Mouse (Mus musculus) frontal cortex, postnatal 10 days (tissue): ENCODE measurements around the gene Dner.

ENCODE experiments used
- DNase-seq, 2 experiments: peaks; one replicate each; pipeline ENCODE4 v3.0.0; 2022; ENCODE audit warnings: low spot score in 2 of 2, mixed read lengths in 1 of 2

The Dner gene

GRCm38 (mm10) chr1:84695517-84696411, at the start of gene Dner:
TSS of gene Dner (minus strand) at chr1:84696221.
- peak; percentile 68 to 77 for DNase-seq

DNA sequence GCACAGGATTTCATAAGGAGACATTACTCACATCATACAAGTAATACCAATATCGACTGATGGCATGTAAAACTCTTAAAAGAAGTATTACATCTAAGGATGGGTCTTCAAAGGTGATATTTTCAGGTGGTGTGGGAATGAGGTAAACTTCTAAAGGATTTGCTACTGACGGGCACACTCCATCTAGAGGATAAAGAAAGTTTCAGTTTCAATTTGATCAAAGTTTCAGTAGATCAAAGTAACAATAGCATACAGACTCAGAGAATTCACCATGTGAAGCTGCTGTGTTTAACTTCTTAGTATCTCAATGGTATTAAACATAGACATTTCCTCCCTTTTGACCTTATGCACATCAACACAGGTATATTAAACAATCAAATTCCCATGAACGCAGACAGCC, 46.1 kb upstream of the Dner start:
- DNase-seq = no peak

DNA sequence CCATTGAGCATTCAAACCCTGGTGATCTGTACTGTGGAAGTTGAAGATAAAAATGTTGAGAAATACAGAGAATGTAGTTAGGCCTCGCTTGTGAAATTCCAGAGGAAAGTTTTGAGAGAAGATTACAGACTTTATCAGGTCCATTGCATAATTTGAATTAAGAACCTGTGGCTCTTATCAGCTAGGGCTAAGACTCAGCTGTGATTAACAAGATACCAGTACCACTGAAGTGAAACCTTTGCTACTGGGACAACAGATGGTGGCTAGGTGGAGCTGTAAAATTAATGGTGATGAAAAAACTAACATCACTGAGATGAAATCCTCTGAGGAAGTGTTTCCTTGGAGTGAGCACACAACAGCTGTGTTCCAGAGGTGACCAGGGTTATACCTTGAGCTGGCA, 44.1 kb upstream of the Dner start:
- DNase-seq = no peak

DNA sequence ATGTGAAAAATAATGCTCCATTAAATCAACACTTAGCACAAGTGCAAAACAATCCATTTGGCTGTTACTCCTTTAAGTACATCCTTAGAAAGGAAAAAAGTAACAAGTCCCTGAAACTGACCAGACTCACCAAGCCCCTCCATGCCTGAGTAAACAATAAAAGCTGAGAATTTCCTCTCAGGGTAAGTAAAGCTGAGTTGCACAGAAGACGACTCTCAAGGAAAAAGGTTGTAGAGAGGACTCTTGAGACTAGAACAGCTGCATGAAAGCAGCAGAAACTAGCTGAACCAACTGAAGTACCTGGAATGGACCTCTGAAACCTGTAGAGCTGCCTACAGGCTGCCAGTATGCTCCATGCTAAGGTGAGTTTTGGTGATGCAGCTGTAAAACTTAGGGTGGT, 41.1 kb upstream of the Dner start:
- DNase-seq = no peak

GRCm38 (mm10) chr1:84733799-84734198, 37.8 kb upstream of the Dner start:
- no peak for DNase-seq

- no peak for DNase-seq
Observed at GRCm38 (mm10) chr1:84731763-84732162, 35.7 kb upstream of the Dner start.

DNA sequence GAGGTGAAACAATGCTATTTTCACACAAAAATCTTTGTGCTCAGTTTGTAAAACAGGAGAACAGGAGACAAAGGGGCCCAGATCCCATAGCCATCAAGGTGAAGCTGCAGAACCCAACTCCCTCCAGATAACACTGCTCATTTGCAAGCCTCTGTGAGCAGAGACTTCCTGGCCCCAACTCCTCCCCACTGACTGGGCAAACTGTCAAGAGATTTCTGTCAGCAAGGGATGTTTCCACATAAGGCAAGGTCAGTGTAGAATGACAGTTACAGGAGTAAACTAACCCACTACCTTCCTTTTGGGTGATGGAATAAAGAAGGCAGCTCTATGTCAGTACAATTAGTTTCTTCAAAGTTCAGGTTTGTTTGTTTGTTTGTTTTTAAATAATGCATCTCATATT, 26.8 kb upstream of the Dner start:
- no peak for DNase-seq

DNA sequence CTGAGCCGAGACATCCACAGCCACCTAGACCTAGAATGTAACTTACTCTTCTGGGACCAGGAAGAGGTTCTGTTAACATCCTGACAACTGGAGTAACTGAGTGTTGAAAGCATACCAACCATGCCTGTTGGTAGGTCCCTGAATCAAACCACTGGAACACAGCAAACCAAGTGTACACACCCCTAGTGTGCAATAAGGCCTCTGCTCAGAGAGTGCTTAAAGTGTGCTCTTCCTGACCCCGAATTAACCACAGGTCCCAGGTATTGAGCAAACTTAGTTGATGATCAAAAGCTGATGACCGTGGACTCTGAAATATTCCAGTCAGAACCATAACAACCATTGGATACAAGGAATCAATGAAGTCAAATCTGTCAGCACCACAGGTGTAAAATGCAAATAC, 26.4 kb upstream of the Dner start:
- DNase-seq = no peak

- DNase-seq = no peak
Observed at GRCm38 (mm10) chr1:84721942-84722341, 25.9 kb upstream of the Dner start.

GRCm38 (mm10) chr1:84709810-84710785, 14.1 kb upstream of the Dner start:
- peak; percentile 70 to 77 for DNase-seq

- DNase-seq = no peak
Observed at GRCm38 (mm10) chr1:84709406-84709805, 13.4 kb upstream of the Dner start.

DNA sequence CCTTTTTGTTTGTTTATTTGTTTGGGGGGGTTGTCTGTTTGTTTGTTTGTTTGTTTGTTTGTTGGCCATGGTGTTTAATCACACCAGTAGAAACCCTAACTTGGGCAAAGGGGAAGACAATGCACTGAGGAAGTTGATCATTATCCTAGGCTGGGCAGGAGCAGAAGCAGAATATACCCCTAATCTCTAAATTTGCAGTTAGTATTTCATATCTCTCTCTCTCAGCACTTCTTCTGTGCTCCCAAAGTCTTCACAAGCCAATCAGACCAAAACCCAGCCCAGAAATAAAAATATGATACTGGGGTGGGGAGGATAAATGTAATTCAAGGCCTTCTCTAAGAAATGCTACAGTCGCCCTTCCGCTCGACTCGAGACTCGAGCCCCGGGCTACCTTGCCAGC, 4.2 kb upstream of the Dner start:
- DNase-seq = no peak

DNA sequence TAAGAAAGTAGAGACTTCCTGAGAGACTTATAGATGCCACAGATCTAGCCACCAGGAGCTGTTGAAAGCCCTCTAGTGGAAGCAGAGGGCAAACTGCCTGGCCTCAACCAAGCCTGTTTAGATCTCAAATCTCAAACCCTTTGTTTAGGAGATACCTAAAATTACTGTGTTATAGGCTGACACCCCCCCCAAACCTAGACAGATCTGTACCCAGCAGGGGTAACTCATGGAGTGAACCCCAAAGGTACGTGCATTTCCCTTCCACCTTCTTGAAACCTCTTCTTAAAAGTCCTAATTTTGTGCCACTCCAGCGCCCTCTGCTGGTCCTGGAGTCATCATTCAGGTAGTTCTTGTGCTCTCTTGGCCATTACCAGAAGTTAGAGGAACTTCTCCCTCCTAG, 1.1 kb upstream of the Dner start:
- peak; percentile 39 to 74 for DNase-seq

DNA sequence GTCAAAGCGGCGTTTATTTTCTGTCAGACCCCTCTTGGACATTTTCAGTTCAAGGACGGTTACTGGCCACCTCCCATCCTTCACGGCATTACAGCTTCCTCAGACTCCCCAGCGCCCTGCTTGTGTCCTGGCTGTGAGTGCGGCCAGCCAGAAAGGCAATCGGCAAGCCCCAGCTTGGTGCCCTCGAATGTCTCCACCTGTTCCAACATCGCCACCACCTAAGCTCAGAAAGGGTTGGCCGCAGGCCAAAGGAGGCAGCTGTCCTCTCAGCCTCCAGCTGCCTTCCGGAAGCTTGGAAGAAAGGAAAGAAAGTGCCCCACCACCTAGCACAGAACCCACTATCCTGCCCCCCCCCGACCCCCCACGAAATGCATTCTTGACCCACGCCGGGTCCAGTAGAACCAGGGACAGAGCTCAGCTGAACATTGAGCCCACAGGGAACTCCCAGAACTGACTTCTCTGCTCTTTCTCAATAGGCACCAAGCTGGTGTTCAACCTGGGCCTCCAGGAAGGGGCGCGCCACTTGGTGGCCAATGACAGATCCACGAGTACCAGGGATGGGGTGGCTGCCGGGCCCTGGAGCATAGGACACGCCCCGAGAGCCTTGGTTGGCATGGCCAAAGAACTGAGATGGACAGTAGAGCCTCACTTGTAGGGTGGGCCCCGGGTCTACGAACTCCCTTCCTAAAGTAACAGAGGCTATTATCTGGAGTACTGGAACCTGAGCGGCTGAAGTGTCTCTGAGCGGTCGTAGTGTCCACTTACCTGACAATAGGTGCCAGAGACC, 1.1 kb downstream of the Dner start:
- peak; percentile 60 to 64 for DNase-seq

GRCm38 (mm10) chr1:84677910-84678309, 18.1 kb downstream of the Dner start:
- no peak for DNase-seq

GRCm38 (mm10) chr1:84668100-84668846, 27.7 kb downstream of the Dner start:
- DNase-seq = no peak

- peak; percentile 16 to 22 for DNase-seq
Observed at GRCm38 (mm10) chr1:84667660-84668059, 28.4 kb downstream of the Dner start.

GRCm38 (mm10) chr1:84664377-84665118, 31.5 kb downstream of the Dner start:
- DNase-seq = no peak

- no peak for DNase-seq
Observed at GRCm38 (mm10) chr1:84646781-84647180, 49.2 kb downstream of the Dner start.

GRCm38 (mm10) chr1:84640463-84640862, 55.6 kb downstream of the Dner start:
- DNase-seq = no peak
